Mouse (Mus musculus) CH12.LX (cell line): ENCODE data around the gene Traip.

ENCODE experiments used
- CTCF ChIP-seq, 2 experiments: IDR thresholded peaks in 1 of 2; conservative IDR thresholded peaks in 1 of 2; 2 replicates each; pipeline ENCODE4 v1.5.1; 2011 to 2012; ENCODE audit warnings: low read depth in 2 of 2, low read length in 2 of 2, improper control_type of control experiment in 1 of 2, inconsistent platforms in 1 of 2, mild to moderate bottlenecking in 1 of 2, moderate library complexity in 1 of 2
- ELF1 ChIP-seq: IDR thresholded peaks from 2 replicates; pipeline ENCODE4 v1.6.1; 2014; ENCODE audit warnings: low read depth, mild to moderate bottlenecking, inconsistent platforms, low read length, improper control_type of control experiment
- USF1 ChIP-seq: IDR thresholded peaks from 2 replicates; pipeline ENCODE4 v1.6.1; 2014; ENCODE audit warnings: low read depth, mild to moderate bottlenecking, inconsistent platforms, low read length, improper control_type of control experiment

GRCm38 (mm10) chr9:107936831-107937230 is 13.1 kb upstream of the Traip start:
- TF ChIP-seq ELF1 (no peak), CTCF (conservative IDR thresholded peaks at IDR 0.05 in 1 of 2, IDR thresholded peaks at IDR 0.05 in 1 of 2; ENCODE audit: low read depth in 2 of 2, low read length in 2 of 2) (no peak), USF1 (no peak)
